13 mouse cellular contexts compared by ENCODE assay signal in the genomic region with DNA sequence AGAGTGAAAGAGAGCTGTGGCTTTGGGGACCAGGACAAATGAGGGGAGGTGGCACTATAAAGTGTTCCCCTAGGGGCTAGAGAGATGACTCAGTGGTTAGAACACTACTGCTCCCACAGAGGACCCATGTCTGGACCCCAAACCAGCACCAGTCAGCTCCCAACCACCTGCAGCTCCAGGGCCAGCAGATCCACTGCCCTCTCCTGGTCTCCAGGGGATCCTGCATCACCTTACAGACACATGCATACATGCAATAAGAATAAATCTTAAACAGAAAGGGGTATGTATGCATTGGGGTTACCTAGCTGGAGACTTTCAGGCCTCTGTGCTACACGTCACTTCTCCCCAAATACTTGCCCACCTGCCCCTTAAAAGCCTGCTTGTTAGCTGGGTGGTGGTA.
DNase-seq lines count a peak whose midpoint lies in the region; ATAC-seq and TF ChIP-seq lines count a peak whose summit lies in the region.
"Had no signal": no experiment of that assay in that cellular context is flagged by ENCODE, and none has a peak within 500 bp of the region (broad histone marks: within the 10 kb centered on the region; RNA-seq: fewer than 3 reads in every experiment).

No protein-coding gene starts in this region.

- no peak for DNase-seq in hindbrain, postnatal 0 days (ENCODE audit: low spot score)
- no peak for DNase-seq in midbrain, postnatal 0 days (ENCODE audit: low spot score)
- peak; percentile 26 for DNase-seq in MEL-GATA-1-ER (ENCODE audit: extremely low read depth, low read depth)
- DNase-seq in gastrocnemius, postnatal 14 days = no peak
- DNase-seq in layer of hippocampus, adult 11-12 months (ENCODE audit: low spot score) = no peak
- DNase-seq: gastrocnemius, postnatal 25 days had no signal

- intact Hi-C loops in gastrocnemius, postnatal 14 days (cut with DNase I; ENCODE audit: low total_unique reads) = no loop called here

- WGBS in hindbrain, postnatal 0 days = 93% methylated on average over 1 of the region's 1 CpGs
- 90% methylated on average over 1 of the region's 1 CpGs for WGBS in hindbrain, embryonic 12.5 days
- 92% methylated on average over 1 of the region's 1 CpGs for WGBS in midbrain, postnatal 0 days
- WGBS in midbrain, embryonic 13.5 days = 84% methylated on average over 1 of the region's 1 CpGs

- no peak overlapping the region for H3K4me2 ChIP-seq in hindbrain, postnatal 0 days (ENCODE audit: low read depth, low read length)
- no peak overlapping the region for H3K4me2 ChIP-seq in hindbrain, embryonic 12.5 days (replicated peaks)
- H3K4me2 ChIP-seq in midbrain, postnatal 0 days (ENCODE audit: low read depth, low read length, poor library complexity, severe bottlenecking) = no peak overlapping the region
- no peak overlapping the region for H3K4me2 ChIP-seq in midbrain, embryonic 13.5 days (replicated peaks)
- H3K4me2 ChIP-seq: heart, embryonic 15.5 days; hindbrain, embryonic 14.5 days; limb, embryonic 13.5 days had no signal

- peak; percentile 51 for TF ChIP-seq CTCF in hindbrain, postnatal 0 days (IDR thresholded peaks at IDR 0.05; ENCODE audit: low read depth)
- TF ChIP-seq CTCF in midbrain, postnatal 0 days (IDR thresholded peaks at IDR 0.05) = peak; percentile 61

- ATAC-seq in hindbrain, postnatal 0 days = no peak
- ATAC-seq in hindbrain, embryonic 12.5 days (ENCODE audit: low FRiP score) = no peak
- no peak for ATAC-seq in midbrain, postnatal 0 days (ENCODE audit: low FRiP score)
- ATAC-seq in midbrain, embryonic 13.5 days = no peak
- peak; percentile 37; the same call in 1 of the 2 replicates for ATAC-seq in megakaryocyte progenitor cell, adult 5-6 weeks (replicated peaks; ENCODE audit: poor library complexity)

- H3K36me3 ChIP-seq in hindbrain, postnatal 0 days (ENCODE audit: insufficient read depth, low read length) = no peaks in the 10 kb centered on the region
- no peaks in the 10 kb centered on the region for H3K36me3 ChIP-seq in hindbrain, embryonic 12.5 days
- no peaks in the 10 kb centered on the region for H3K36me3 ChIP-seq in midbrain, postnatal 0 days (ENCODE audit: insufficient read depth, low read length)
- no peaks in the 10 kb centered on the region for H3K36me3 ChIP-seq in midbrain, embryonic 13.5 days
- H3K36me3 ChIP-seq: heart, embryonic 15.5 days; limb, embryonic 13.5 days had no signal

- 0 out of 2 replicates have a peak overlapping the region, but pooled peaks have one; percentile 20 for H3K27ac ChIP-seq in hindbrain, postnatal 0 days
- no peak overlapping the region for H3K27ac ChIP-seq in hindbrain, embryonic 12.5 days
- H3K27ac ChIP-seq in midbrain, postnatal 0 days (ENCODE audit: low read depth, low read length) = no peak overlapping the region
- no peak overlapping the region for H3K27ac ChIP-seq in midbrain, embryonic 13.5 days
- H3K27ac ChIP-seq: heart, embryonic 15.5 days; hindbrain, embryonic 14.5 days; limb, embryonic 13.5 days; macrophage had no signal

- H3K9ac ChIP-seq in hindbrain, postnatal 0 days (replicated peaks; ENCODE audit: low read length) = no peak overlapping the region
- H3K9ac ChIP-seq in hindbrain, embryonic 12.5 days = no peak overlapping the region
- H3K9ac ChIP-seq in midbrain, postnatal 0 days (replicated peaks; ENCODE audit: low read length, poor library complexity, severe bottlenecking) = no peak overlapping the region
- H3K9ac ChIP-seq in midbrain, embryonic 13.5 days (replicated peaks) = no peak overlapping the region
- H3K9ac ChIP-seq: heart, embryonic 15.5 days; hindbrain, embryonic 14.5 days; limb, embryonic 13.5 days had no signal

- H3K4me3 ChIP-seq in hindbrain, postnatal 0 days (ENCODE audit: low read length) = no peak overlapping the region
- H3K4me3 ChIP-seq in hindbrain, embryonic 12.5 days = no peak overlapping the region
- H3K4me3 ChIP-seq in midbrain, postnatal 0 days (ENCODE audit: low read depth, low read length) = no peak overlapping the region
- H3K4me3 ChIP-seq in midbrain, embryonic 13.5 days (replicated peaks) = no peak overlapping the region
- H3K4me3 ChIP-seq: heart, embryonic 15.5 days; limb, embryonic 13.5 days had no signal

- peaks cover 4% of the 10 kb centered on the region; the same call in 1 of the 2 replicates for H3K4me1 ChIP-seq in hindbrain, postnatal 0 days (ENCODE audit: insufficient read depth, low read length)
- H3K4me1 ChIP-seq in hindbrain, embryonic 12.5 days = peaks cover 2% of the 10 kb centered on the region; the same call in 1 of the 2 replicates
- no peaks in the 10 kb centered on the region for H3K4me1 ChIP-seq in midbrain, postnatal 0 days (ENCODE audit: insufficient read depth, low read length)
- no peaks in the 10 kb centered on the region; the same call in 1 of the 2 replicates for H3K4me1 ChIP-seq in midbrain, embryonic 13.5 days (replicated peaks)
- H3K4me1 ChIP-seq: limb, embryonic 13.5 days had no signal

- H3K9me3 ChIP-seq in hindbrain, postnatal 0 days (ENCODE audit: low read length) = no peaks in the 10 kb centered on the region
- H3K9me3 ChIP-seq in hindbrain, embryonic 12.5 days (replicated peaks) = no peaks in the 10 kb centered on the region
- no peaks in the 10 kb centered on the region for H3K9me3 ChIP-seq in midbrain, postnatal 0 days (ENCODE audit: low read length)
- no peaks in the 10 kb centered on the region for H3K9me3 ChIP-seq in midbrain, embryonic 13.5 days
- H3K9me3 ChIP-seq: heart, embryonic 15.5 days had no signal

- H3K27me3 ChIP-seq in hindbrain, postnatal 0 days (ENCODE audit: insufficient read depth, low read length) = no peaks in the 10 kb centered on the region
- H3K27me3 ChIP-seq in hindbrain, embryonic 12.5 days = no peaks in the 10 kb centered on the region
- no peaks in the 10 kb centered on the region for H3K27me3 ChIP-seq in midbrain, postnatal 0 days (ENCODE audit: insufficient read depth, low read length)
- no peaks in the 10 kb centered on the region for H3K27me3 ChIP-seq in midbrain, embryonic 13.5 days
- H3K27me3 ChIP-seq: heart, embryonic 15.5 days; limb, embryonic 13.5 days had no signal
